Mouse (Mus musculus): ENCODE data around the gene Ngfr. TPM values are rescaled to one million over a fixed set of nuclear protein-coding genes. Genes with fewer than 3 reads are reported as not detected.

Ngfr gene
- polyA plus RNA-seq, 1 experiment: 0.02 TPM

GRCm38 (mm10) chr11:95577776-95578446 lies 9.6 kb downstream of the Ngfr start:
- H3K4me3 ChIP-seq (ENCODE audit: insufficient read depth, poor library complexity, severe bottlenecking): no peak overlapping the region
- peaks cover 59% of the 10 kb centered on the region for H3K27me3 ChIP-seq (ENCODE audit: control insufficient read depth, insufficient read depth, insufficient read length)

GRCm38 (mm10) chr11:95576299-95576698 lies 11.2 kb downstream of the Ngfr start:
- TF ChIP-seq MYOG (IDR thresholded peaks at IDR 0.05; ENCODE audit: control insufficient read depth, extremely low read depth, insufficient read length): no peak
- no peak for TF ChIP-seq CTCF (IDR thresholded peaks at IDR 0.05; ENCODE audit: control insufficient read depth, insufficient read depth, insufficient read length)
- TF ChIP-seq FOSL1 (IDR thresholded peaks at IDR 0.05; ENCODE audit: insufficient read depth, low read length, poor library complexity, severe bottlenecking): no peak
- TF ChIP-seq USF1 (IDR thresholded peaks at IDR 0.05; ENCODE audit: low read depth): no peak
- no peak for TF ChIP-seq MAX (IDR thresholded peaks at IDR 0.05)
- no peak for TF ChIP-seq CEBPB (IDR thresholded peaks at IDR 0.05; ENCODE audit: low read depth)
- TF ChIP-seq MYOD1 (IDR thresholded peaks at IDR 0.05; ENCODE audit: control insufficient read depth, insufficient read length, low read depth): no peak
- Histone ChIP-seq H3K79me2 (ENCODE audit: control insufficient read depth, insufficient read depth) (no peaks in the 10 kb centered on the region), H3K27me3 (ENCODE audit: control insufficient read depth, insufficient read depth, insufficient read length) (peaks cover 59% of the 10 kb centered on the region), H3K36me3 (ENCODE audit: control insufficient read depth, insufficient read depth) (no peaks in the 10 kb centered on the region), H3K79me3 (ENCODE audit: low read depth) (no peaks in the 10 kb centered on the region), H3ac (ENCODE audit: control insufficient read depth, insufficient read length, low read depth) (no peak overlapping the region), H3K4me3 (ENCODE audit: insufficient read depth, poor library complexity, severe bottlenecking) (no peak overlapping the region)

More at GRCm38 (mm10) chr11:95577776-95578446, 9.6 kb downstream of the Ngfr start:
- Histone ChIP-seq H3K36me3 (ENCODE audit: control insufficient read depth, insufficient read depth) (no peaks in the 10 kb centered on the region), H3K79me3 (ENCODE audit: low read depth) (no peaks in the 10 kb centered on the region), H3ac (ENCODE audit: control insufficient read depth, insufficient read length, low read depth) (no peak overlapping the region), H3K79me2 (ENCODE audit: control insufficient read depth, insufficient read depth) (no peaks in the 10 kb centered on the region)
- no peak for TF ChIP-seq USF1 (IDR thresholded peaks at IDR 0.05; ENCODE audit: low read depth)
- no peak for TF ChIP-seq MYOG (IDR thresholded peaks at IDR 0.05; ENCODE audit: control insufficient read depth, extremely low read depth, insufficient read length)
- peak; percentile 63 for TF ChIP-seq CTCF (IDR thresholded peaks at IDR 0.05; ENCODE audit: control insufficient read depth, insufficient read depth, insufficient read length)

- peaks cover 59% of the 10 kb centered on the region for H3K27me3 ChIP-seq (ENCODE audit: control insufficient read depth, insufficient read depth, insufficient read length)
- no peak overlapping the region for H3ac ChIP-seq (ENCODE audit: control insufficient read depth, insufficient read length, low read depth)
- H3K36me3 ChIP-seq (ENCODE audit: control insufficient read depth, insufficient read depth): no peaks in the 10 kb centered on the region
- no peaks in the 10 kb centered on the region for H3K79me3 ChIP-seq (ENCODE audit: low read depth)
- H3K79me2 ChIP-seq (ENCODE audit: control insufficient read depth, insufficient read depth): no peaks in the 10 kb centered on the region
- TF ChIP-seq CTCF (IDR thresholded peaks at IDR 0.05; ENCODE audit: control insufficient read depth, insufficient read depth, insufficient read length): no peak
- no peak for TF ChIP-seq MAX (IDR thresholded peaks at IDR 0.05)
- no peak for TF ChIP-seq CEBPB (IDR thresholded peaks at IDR 0.05; ENCODE audit: low read depth)
- TF ChIP-seq FOSL1 (IDR thresholded peaks at IDR 0.05; ENCODE audit: insufficient read depth, low read length, poor library complexity, severe bottlenecking): no peak
- TF ChIP-seq MYOD1 (IDR thresholded peaks at IDR 0.05; ENCODE audit: control insufficient read depth, insufficient read length, low read depth): no peak
- no peak for TF ChIP-seq MYOG (IDR thresholded peaks at IDR 0.05; ENCODE audit: control insufficient read depth, extremely low read depth, insufficient read length)
- TF ChIP-seq USF1 (IDR thresholded peaks at IDR 0.05; ENCODE audit: low read depth): no peak
- no peak overlapping the region for H3K4me3 ChIP-seq (ENCODE audit: insufficient read depth, poor library complexity, severe bottlenecking)
These were observed 11.7 kb downstream of the Ngfr start for GRCm38 (mm10) chr11:95575791-95576190.

- H3K4me3 ChIP-seq (ENCODE audit: insufficient read depth, poor library complexity, severe bottlenecking): no peak overlapping the region
- H3ac ChIP-seq (ENCODE audit: control insufficient read depth, insufficient read length, low read depth): no peak overlapping the region
- H3K36me3 ChIP-seq (ENCODE audit: control insufficient read depth, insufficient read depth): no peaks in the 10 kb centered on the region
- H3K79me2 ChIP-seq (ENCODE audit: control insufficient read depth, insufficient read depth): no peaks in the 10 kb centered on the region
- H3K79me3 ChIP-seq (ENCODE audit: low read depth): no peaks in the 10 kb centered on the region
- peaks cover 54% of the 10 kb centered on the region for H3K27me3 ChIP-seq (ENCODE audit: control insufficient read depth, insufficient read depth, insufficient read length)
- TF ChIP-seq MYOG (IDR thresholded peaks at IDR 0.05; ENCODE audit: control insufficient read depth, extremely low read depth, insufficient read length) (no peak), USF1 (IDR thresholded peaks at IDR 0.05; ENCODE audit: low read depth) (no peak), MYOD1 (IDR thresholded peaks at IDR 0.05; ENCODE audit: control insufficient read depth, insufficient read length, low read depth) (no peak), CTCF (IDR thresholded peaks at IDR 0.05; ENCODE audit: control insufficient read depth, insufficient read depth, insufficient read length) (no peak), CEBPB (IDR thresholded peaks at IDR 0.05; ENCODE audit: low read depth) (no peak), MAX (IDR thresholded peaks at IDR 0.05) (no peak), FOSL1 (IDR thresholded peaks at IDR 0.05; ENCODE audit: insufficient read depth, low read length, poor library complexity, severe bottlenecking) (no peak)
These were observed 12.7 kb downstream of the Ngfr start for GRCm38 (mm10) chr11:95574786-95575334.

- Histone ChIP-seq H3ac (ENCODE audit: control insufficient read depth, insufficient read length, low read depth) (no peak overlapping the region), H3K27me3 (ENCODE audit: control insufficient read depth, insufficient read depth, insufficient read length) (peaks cover 42% of the 10 kb centered on the region), H3K36me3 (ENCODE audit: control insufficient read depth, insufficient read depth) (no peaks in the 10 kb centered on the region), H3K4me3 (ENCODE audit: insufficient read depth, poor library complexity, severe bottlenecking) (no peak overlapping the region), H3K79me2 (ENCODE audit: control insufficient read depth, insufficient read depth) (no peaks in the 10 kb centered on the region), H3K79me3 (ENCODE audit: low read depth) (no peaks in the 10 kb centered on the region)
- TF ChIP-seq CTCF (IDR thresholded peaks at IDR 0.05; ENCODE audit: control insufficient read depth, insufficient read depth, insufficient read length) (no peak), USF1 (IDR thresholded peaks at IDR 0.05; ENCODE audit: low read depth) (no peak), CEBPB (IDR thresholded peaks at IDR 0.05; ENCODE audit: low read depth) (no peak), MAX (IDR thresholded peaks at IDR 0.05) (no peak), MYOD1 (IDR thresholded peaks at IDR 0.05; ENCODE audit: control insufficient read depth, insufficient read length, low read depth) (no peak), FOSL1 (IDR thresholded peaks at IDR 0.05; ENCODE audit: insufficient read depth, low read length, poor library complexity, severe bottlenecking) (no peak), MYOG (IDR thresholded peaks at IDR 0.05; ENCODE audit: control insufficient read depth, extremely low read depth, insufficient read length) (no peak)
These were observed 15.3 kb downstream of the Ngfr start for GRCm38 (mm10) chr11:95572227-95572626.

Measured in C2C12 (cell line).